Mouse (Mus musculus): ENCODE measurements at regions not wholly inside any gene's neighbourhood (a gene's known extent, or its start where the extent isn't known, plus 50 kb on each side); places are given as distances from the start of the nearest gene placed in this dataset.

GRCm38 (mm10) chr4:101340741-101341140 is 75.7 kb upstream of the Jak1 start:
- no peak for DNase-seq

- no peak for DNase-seq
Measured at GRCm38 (mm10) chr4:101338211-101338610, 73.1 kb upstream of the Jak1 start.

GRCm38 (mm10) chr4:101336811-101337210 is 71.7 kb upstream of the Jak1 start:
- DNase-seq: no peak

- no peak for DNase-seq
Measured at GRCm38 (mm10) chr4:101336371-101336770, 71.3 kb upstream of the Jak1 start.

GRCm38 (mm10) chr4:101333868-101334267 is 68.8 kb upstream of the Jak1 start:
- DNase-seq: no peak

GRCm38 (mm10) chr4:101333036-101333435 is 68.0 kb upstream of the Jak1 start:
- DNase-seq: no peak

- no peak for DNase-seq
Measured at GRCm38 (mm10) chr4:101331231-101331630, 66.1 kb upstream of the Jak1 start.

- DNase-seq: no peak
Measured at GRCm38 (mm10) chr4:101329060-101329459, 64.0 kb upstream of the Jak1 start.

GRCm38 (mm10) chr4:101326067-101326466 is 61.0 kb upstream of the Jak1 start:
- DNase-seq: no peak

- no peak for DNase-seq
Measured at GRCm38 (mm10) chr4:101321731-101322130, 56.6 kb upstream of the Jak1 start.

- DNase-seq: peak; percentile 47
Measured at GRCm38 (mm10) chr4:101320587-101320986, 55.5 kb upstream of the Jak1 start.

- DNase-seq: no peak
Measured at GRCm38 (mm10) chr4:101319681-101320220, 54.7 kb upstream of the Jak1 start.

- DNase-seq: no peak
Measured at GRCm38 (mm10) chr4:101318836-101319235, 53.8 kb upstream of the Jak1 start.

- no peak for DNase-seq
Measured at GRCm38 (mm10) chr4:101316061-101316460, 51.0 kb upstream of the Jak1 start.
